Mouse (Mus musculus) stomach, embryonic 14.5 days (tissue): ENCODE data around the gene Hdac9. TPM values are rescaled to one million over a fixed set of nuclear protein-coding genes. Genes with fewer than 3 reads are reported as not detected.
A peak's percentile ranks its signal among the peaks of the same experiment; 100 is the strongest.

Source experiments
- ATAC-seq: fragments of 200-750 bp; cut with Nextera tagmentation; 2 replicates; pipeline ENCODE4 v1.8.0; 2017; ENCODE audit warnings: low read depth, moderate TSS enrichment; ENCODE audit not compliant: insufficient number of reproducible peaks, insufficient read depth, low FRiP score
- H3K27ac ChIP-seq: fragments of 300-500 bp; sonication (generic); 2 replicates; pipeline ENCODE4 v1.5.1; 2014; ENCODE audit warnings: mild to moderate bottlenecking, low read length, moderate library complexity, mixed read lengths
- H3K27me3 ChIP-seq: fragments of 300-500 bp; sonication (generic); 2 replicates; pipeline ENCODE4 v1.6.1; 2014; ENCODE audit warnings: low read length, control low read depth, mixed read lengths; ENCODE audit not compliant: control insufficient read depth, insufficient read depth
- H3K36me3 ChIP-seq: fragments of 300-500 bp; sonication (generic); 2 replicates; pipeline ENCODE4 v1.6.1; 2014; ENCODE audit warnings: mild to moderate bottlenecking, control low read depth, low read length, moderate library complexity, mixed read lengths; ENCODE audit not compliant: control insufficient read depth, insufficient read depth
- H3K4me1 ChIP-seq: fragments of 300-500 bp; sonication (generic); 2 replicates; pipeline ENCODE4 v1.6.1; 2014; ENCODE audit warnings: low read length, control low read depth, mixed read lengths; ENCODE audit not compliant: control insufficient read depth, insufficient read depth
- H3K4me2 ChIP-seq: fragments of 300-500 bp; sonication (generic); replicated peaks from 2 replicates; pipeline ENCODE4 v1.6.1; 2014; ENCODE audit warnings: low read depth, low read length, control low read depth
- H3K4me3 ChIP-seq: fragments of 300-500 bp; sonication (generic); 2 replicates; pipeline ENCODE4 v1.5.1; 2014; ENCODE audit warnings: low read depth, low read length, control low read depth
- H3K9ac ChIP-seq: fragments of 300-500 bp; sonication (generic); replicated peaks from 2 replicates; pipeline ENCODE4 v1.6.1; 2014; ENCODE audit warnings: low read depth, mild to moderate bottlenecking, control low read depth, low read length, moderate library complexity, mixed read lengths
- H3K9me3 ChIP-seq: fragments of 300-500 bp; sonication (generic); 2 replicates; pipeline ENCODE4 v1.6.1; 2016; ENCODE audit warnings: low read depth, low read length, control low read depth; ENCODE audit not compliant: control insufficient read depth
- WGBS: fragments of 180-500 bp; shearing (Covaris S2); extraction: QIAGEN DNeasy Blood & Tissue Kit; methylation state at CpG from one replicate; pipeline ENCODE4 v1.1.7; 2014; 5-methylcytosine and 5-hydroxymethylcytosine counted together
- polyA plus RNA-seq: library from polyadenylated mRNA; unstranded; fragments of >200 nt; fragmentation: Nextera tagmentation; extraction: Ambion mirVana; gene quantifications from 2 replicates; pipeline ENCODE4 v1.2.1, GENCODE M21; 2014

Hdac9 gene
- polyA plus RNA-seq, 1 experiment from 2014 or later, result 6.9 TPM

- no peak overlapping the region for H3K4me2 ChIP-seq
- ATAC-seq, result no peak
- no peak overlapping the region for H3K27ac ChIP-seq
- WGBS, result 76% methylated on average over 10 of the region's 10 CpGs
- no peaks in the 10 kb centered on the region for H3K36me3 ChIP-seq
- H3K9ac ChIP-seq, result no peak overlapping the region
- H3K9me3 ChIP-seq, result no peaks in the 10 kb centered on the region
- H3K4me1 ChIP-seq, result no peaks in the 10 kb centered on the region
- no peak overlapping the region for H3K4me3 ChIP-seq
- H3K27me3 ChIP-seq, result no peaks in the 10 kb centered on the region
Measured at GRCm38 (mm10) chr12:34594167-34594793, 322.6 kb downstream of the Hdac9 start.

- Histone ChIP-seq H3K27me3 (no peaks in the 10 kb centered on the region), H3K9ac (no peak overlapping the region), H3K4me3 (no peak overlapping the region), H3K36me3 (no peaks in the 10 kb centered on the region), H3K4me1 (no peaks in the 10 kb centered on the region), H3K27ac (no peak overlapping the region), H3K9me3 (no peaks in the 10 kb centered on the region), H3K4me2 (no peak overlapping the region)
- no peak for ATAC-seq
- 46% methylated on average over 4 of the region's 4 CpGs for WGBS
Measured at GRCm38 (mm10) chr12:34587171-34587570, 329.7 kb downstream of the Hdac9 start.

GRCm38 (mm10) chr12:34582522-34582921, 334.4 kb downstream of the Hdac9 start:
- no peak for ATAC-seq

GRCm38 (mm10) chr12:34579220-34579619, 337.7 kb downstream of the Hdac9 start:
- Histone ChIP-seq H3K9me3 (no peaks in the 10 kb centered on the region), H3K36me3 (no peaks in the 10 kb centered on the region), H3K4me1 (no peaks in the 10 kb centered on the region), H3K4me3 (no peak overlapping the region), H3K4me2 (no peak overlapping the region), H3K27ac (no peak overlapping the region), H3K27me3 (no peaks in the 10 kb centered on the region), H3K9ac (no peak overlapping the region)
- 54% methylated on average over 1 of the region's 1 CpGs for WGBS
- no peak for ATAC-seq

More at GRCm38 (mm10) chr12:34582522-34582921, 334.4 kb downstream of the Hdac9 start:
- H3K4me3 ChIP-seq, result no peak overlapping the region
- H3K4me2 ChIP-seq, result no peak overlapping the region
- no peaks in the 10 kb centered on the region for H3K9me3 ChIP-seq
- H3K9ac ChIP-seq, result no peak overlapping the region
- H3K36me3 ChIP-seq, result no peaks in the 10 kb centered on the region
- H3K4me1 ChIP-seq, result no peaks in the 10 kb centered on the region
- H3K27me3 ChIP-seq, result no peaks in the 10 kb centered on the region
- 82% methylated on average over 4 of the region's 4 CpGs for WGBS
- no peak overlapping the region for H3K27ac ChIP-seq

GRCm38 (mm10) chr12:34571069-34571468, 345.8 kb downstream of the Hdac9 start:
- Histone ChIP-seq H3K27ac (no peak overlapping the region), H3K4me1 (no peaks in the 10 kb centered on the region), H3K9ac (no peak overlapping the region), H3K4me3 (no peak overlapping the region), H3K4me2 (no peak overlapping the region), H3K9me3 (no peaks in the 10 kb centered on the region), H3K36me3 (no peaks in the 10 kb centered on the region), H3K27me3 (no peaks in the 10 kb centered on the region)
- WGBS, result 100% methylated on average over 1 of the region's 1 CpGs
- no peak for ATAC-seq

- Histone ChIP-seq H3K4me2 (no peak overlapping the region), H3K9me3 (no peaks in the 10 kb centered on the region), H3K9ac (no peak overlapping the region), H3K27ac (no peak overlapping the region), H3K4me3 (no peak overlapping the region), H3K27me3 (no peaks in the 10 kb centered on the region), H3K4me1 (no peaks in the 10 kb centered on the region), H3K36me3 (no peaks in the 10 kb centered on the region)
- 89% methylated on average over 3 of the region's 3 CpGs for WGBS
- no peak for ATAC-seq
Measured at GRCm38 (mm10) chr12:34569472-34569871, 347.4 kb downstream of the Hdac9 start.

- Histone ChIP-seq H3K36me3 (no peaks in the 10 kb centered on the region), H3K27me3 (no peaks in the 10 kb centered on the region), H3K4me1 (no peaks in the 10 kb centered on the region), H3K27ac (no peak overlapping the region), H3K9me3 (no peaks in the 10 kb centered on the region), H3K4me2 (no peak overlapping the region), H3K4me3 (no peak overlapping the region), H3K9ac (no peak overlapping the region)
- no peak for ATAC-seq
- 73% methylated on average over 3 of the region's 3 CpGs for WGBS
Measured at GRCm38 (mm10) chr12:34569052-34569451, 347.8 kb downstream of the Hdac9 start.

- H3K27me3 ChIP-seq, result no peaks in the 10 kb centered on the region
- no peak overlapping the region for H3K9ac ChIP-seq
- H3K36me3 ChIP-seq, result no peaks in the 10 kb centered on the region
- no peaks in the 10 kb centered on the region for H3K4me1 ChIP-seq
- H3K9me3 ChIP-seq, result no peaks in the 10 kb centered on the region
- 71% methylated on average over 2 of the region's 2 CpGs for WGBS
- H3K4me3 ChIP-seq, result no peak overlapping the region
- ATAC-seq, result no peak
- no peak overlapping the region for H3K27ac ChIP-seq
- H3K4me2 ChIP-seq, result no peak overlapping the region
Measured at GRCm38 (mm10) chr12:34562331-34562730, 354.6 kb downstream of the Hdac9 start.

GRCm38 (mm10) chr12:34559001-34559400, 357.9 kb downstream of the Hdac9 start:
- no peak for ATAC-seq
- Histone ChIP-seq H3K9me3 (no peaks in the 10 kb centered on the region), H3K27ac (0 out of 2 replicates have a peak overlapping the region, but pooled peaks have one; percentile 33), H3K4me3 (no peak overlapping the region), H3K4me2 (no peak overlapping the region), H3K9ac (no peak overlapping the region), H3K27me3 (no peaks in the 10 kb centered on the region), H3K4me1 (no peaks in the 10 kb centered on the region), H3K36me3 (no peaks in the 10 kb centered on the region)
- WGBS, result 41% methylated on average over 5 of the region's 5 CpGs
